In the genomic region with DNA sequence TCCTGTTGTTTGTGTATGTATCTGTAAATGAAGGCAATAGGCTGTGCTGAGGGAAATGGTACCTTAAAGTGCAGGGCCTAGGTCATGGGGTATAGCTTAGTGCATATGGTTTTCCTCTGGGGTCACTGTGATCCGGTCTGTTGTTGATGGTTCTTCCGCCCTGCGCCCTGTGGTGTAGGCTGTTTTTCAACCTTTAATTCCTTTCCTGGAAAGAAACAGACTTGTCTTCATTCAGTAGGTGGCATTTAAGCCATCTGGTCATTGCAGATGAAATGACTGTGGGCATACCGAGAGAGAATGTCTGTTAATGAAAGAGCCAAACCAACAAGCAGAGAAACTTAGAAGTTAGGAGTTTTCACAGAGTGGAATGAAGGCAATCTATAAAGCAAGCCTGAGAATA, we compare ENCODE assay signal across 14 mouse cellular contexts.
DNase-seq lines count a peak whose midpoint lies in the region; ATAC-seq lines count a peak whose summit lies in the region.
"Had no signal": no experiment of that assay in that cellular context is flagged by ENCODE, and none has a peak within 500 bp of the region (broad histone marks: within the 10 kb centered on the region; RNA-seq: fewer than 3 reads in every experiment).

No protein-coding gene starts in this region.

- H3K27me3 ChIP-seq in forebrain, embryonic 10.5 days (ENCODE audit: poor library complexity, severe bottlenecking) = no peaks in the 10 kb centered on the region
- no peaks in the 10 kb centered on the region for H3K27me3 ChIP-seq in forebrain, embryonic 12.5 days
- no peaks in the 10 kb centered on the region for H3K27me3 ChIP-seq in midbrain, embryonic 10.5 days (ENCODE audit: low read depth, poor library complexity, severe bottlenecking)
- H3K27me3 ChIP-seq in midbrain, embryonic 16.5 days (ENCODE audit: control insufficient read depth, insufficient read depth, low read depth, low read length) = no peaks in the 10 kb centered on the region
- H3K27me3 ChIP-seq in embryonic facial prominence, embryonic 13.5 days = no peaks in the 10 kb centered on the region
- H3K27me3 ChIP-seq: midbrain, embryonic 12.5 days; neural tube, embryonic 12.5 days had no signal

- H3K27ac ChIP-seq in forebrain, embryonic 10.5 days = 0 out of 2 replicates have a peak overlapping the region, but pooled peaks have one; percentile 48
- H3K27ac ChIP-seq in forebrain, embryonic 12.5 days = no peak overlapping the region
- peak overlapping the region; percentile 9; the same call in 1 of the 2 replicates for H3K27ac ChIP-seq in midbrain, embryonic 10.5 days (replicated peaks)
- no peak overlapping the region for H3K27ac ChIP-seq in midbrain, embryonic 16.5 days (ENCODE audit: low read length)
- H3K27ac ChIP-seq in embryonic facial prominence, embryonic 13.5 days = peak overlapping the region; percentile 80; the same call in 1 of the 2 replicates
- H3K27ac ChIP-seq: midbrain, embryonic 12.5 days; neural tube, embryonic 12.5 days had no signal

- H3K36me3 ChIP-seq in forebrain, embryonic 10.5 days (replicated peaks) = peaks cover 25% of the 10 kb centered on the region
- H3K36me3 ChIP-seq in forebrain, embryonic 12.5 days (replicated peaks) = peaks cover 14% of the 10 kb centered on the region; the same call in 1 of the 2 replicates
- peaks cover 24% of the 10 kb centered on the region for H3K36me3 ChIP-seq in midbrain, embryonic 10.5 days
- peaks cover 2% of the 10 kb centered on the region for H3K36me3 ChIP-seq in midbrain, embryonic 16.5 days (ENCODE audit: control insufficient read depth, insufficient read depth, low read length)
- peaks cover 23% of the 10 kb centered on the region for H3K36me3 ChIP-seq in embryonic facial prominence, embryonic 13.5 days

- no peak overlapping the region for H3K9ac ChIP-seq in forebrain, embryonic 12.5 days
- no peak overlapping the region for H3K9ac ChIP-seq in midbrain, embryonic 16.5 days (ENCODE audit: low read depth, low read length)
- no peak overlapping the region for H3K9ac ChIP-seq in embryonic facial prominence, embryonic 13.5 days
- H3K9ac ChIP-seq: midbrain, embryonic 12.5 days; neural tube, embryonic 12.5 days had no signal

- H3K4me1 ChIP-seq in forebrain, embryonic 10.5 days = peaks cover 25% of the 10 kb centered on the region
- peaks cover 20% of the 10 kb centered on the region for H3K4me1 ChIP-seq in forebrain, embryonic 12.5 days
- peaks cover 29% of the 10 kb centered on the region for H3K4me1 ChIP-seq in midbrain, embryonic 10.5 days
- H3K4me1 ChIP-seq in midbrain, embryonic 16.5 days (ENCODE audit: control insufficient read depth, insufficient read depth, low read length) = no peaks in the 10 kb centered on the region
- peaks cover 35% of the 10 kb centered on the region for H3K4me1 ChIP-seq in embryonic facial prominence, embryonic 13.5 days

- H3K4me3 ChIP-seq in forebrain, embryonic 10.5 days = no peak overlapping the region
- no peak overlapping the region for H3K4me3 ChIP-seq in forebrain, embryonic 12.5 days (replicated peaks)
- no peak overlapping the region for H3K4me3 ChIP-seq in midbrain, embryonic 10.5 days
- no peak overlapping the region for H3K4me3 ChIP-seq in midbrain, embryonic 16.5 days (ENCODE audit: low read depth, low read length)
- H3K4me3 ChIP-seq in embryonic facial prominence, embryonic 13.5 days = no peak overlapping the region
- H3K4me3 ChIP-seq: midbrain, embryonic 12.5 days; neural tube, embryonic 12.5 days had no signal

- H3K4me2 ChIP-seq in forebrain, embryonic 12.5 days = no peak overlapping the region
- H3K4me2 ChIP-seq in midbrain, embryonic 16.5 days (ENCODE audit: low read length) = no peak overlapping the region
- H3K4me2 ChIP-seq in embryonic facial prominence, embryonic 13.5 days = no peak overlapping the region
- H3K4me2 ChIP-seq: midbrain, embryonic 12.5 days; neural tube, embryonic 12.5 days had no signal

- no peak for DNase-seq in forebrain, embryonic 10.5 days (ENCODE audit: extremely low spot score, low spot score)
- no peak for DNase-seq in midbrain, embryonic 10.5 days (ENCODE audit: low spot score)
- DNase-seq in gastrocnemius, postnatal 14 days = no peak
- no peak for DNase-seq in kidney, postnatal 4 days
- DNase-seq in spleen, postnatal 4 days (ENCODE audit: low spot score in 2 of 2) = no peak
- DNase-seq: embryo, embryonic 11 days; kidney, postnatal 25 days; layer of hippocampus, postnatal 36 days had no signal

- intact Hi-C loops in gastrocnemius, postnatal 14 days (cut with DNase I; ENCODE audit: low total_unique reads) = no loop called here

- WGBS in forebrain, embryonic 10.5 days = 92% methylated on average over 4 of the region's 4 CpGs
- WGBS in forebrain, embryonic 12.5 days = 87% methylated on average over 4 of the region's 4 CpGs
- WGBS in midbrain, embryonic 10.5 days = 88% methylated on average over 4 of the region's 4 CpGs
- WGBS in midbrain, embryonic 16.5 days = 86% methylated on average over 4 of the region's 4 CpGs
- 70% methylated on average over 4 of the region's 4 CpGs for WGBS in embryonic facial prominence, embryonic 13.5 days

- H3K9me3 ChIP-seq in forebrain, embryonic 10.5 days = no peaks in the 10 kb centered on the region
- H3K9me3 ChIP-seq in forebrain, embryonic 12.5 days = no peaks in the 10 kb centered on the region
- no peaks in the 10 kb centered on the region for H3K9me3 ChIP-seq in midbrain, embryonic 10.5 days (replicated peaks)
- H3K9me3 ChIP-seq in midbrain, embryonic 16.5 days (replicated peaks; ENCODE audit: control insufficient read depth, low read length, poor library complexity, severe bottlenecking) = no peaks in the 10 kb centered on the region
- 0 out of 2 replicates have a peak, but pooled peaks cover 3% of the 10 kb centered on the region for H3K9me3 ChIP-seq in embryonic facial prominence, embryonic 13.5 days
- H3K9me3 ChIP-seq: midbrain, embryonic 12.5 days; neural tube, embryonic 12.5 days had no signal

- ATAC-seq in forebrain, embryonic 12.5 days (ENCODE audit: low FRiP score) = no peak
- ATAC-seq in midbrain, embryonic 16.5 days = no peak
- ATAC-seq in embryonic facial prominence, embryonic 13.5 days (ENCODE audit: insufficient number of reproducible peaks, insufficient read depth, low FRiP score, low TSS enrichment, low read depth) = no peak
- ATAC-seq: inflammation-experienced regulatory T-cells, adult 6 months had no signal

Comparison
In these comparisons a context has a peak if more than half of its experiments do, and no peak if none do; other contexts are left out.
1. H3K27ac ChIP-seq: peak in forebrain, embryonic 10.5 days (single experiment), midbrain, embryonic 10.5 days (single experiment) and embryonic facial prominence, embryonic 13.5 days (single experiment); none in forebrain, embryonic 12.5 days (single experiment) and midbrain, embryonic 16.5 days (single experiment).